Mouse (Mus musculus): Measurements from ENCODE around the gene Zfp629.

Zfp629 gene

GRCm38 (mm10) chr7:127601735-127602134 lies 13.9 kb downstream of the Zfp629 start:
- Histone ChIP-seq H3K36me3 (ENCODE audit: control insufficient read depth, insufficient read depth, low read length, poor library complexity, severe bottlenecking) (peaks cover 12% of the 10 kb centered on the region), H3K27me3 (ENCODE audit: control insufficient read depth, insufficient read depth, low read length, poor library complexity, severe bottlenecking) (no peaks in the 10 kb centered on the region)
- no peak for DNase-seq (ENCODE audit: low read depth, low spot score)

- no peak for DNase-seq (ENCODE audit: low read depth, low spot score)
- H3K27me3 ChIP-seq (ENCODE audit: control insufficient read depth, insufficient read depth, low read length, poor library complexity, severe bottlenecking), result no peaks in the 10 kb centered on the region
- peaks cover 17% of the 10 kb centered on the region for H3K36me3 ChIP-seq (ENCODE audit: control insufficient read depth, insufficient read depth, low read length, poor library complexity, severe bottlenecking)
Observed at GRCm38 (mm10) chr7:127600612-127601011, 15.0 kb downstream of the Zfp629 start.

GRCm38 (mm10) chr7:127596747-127597146 lies 18.9 kb downstream of the Zfp629 start:
- Histone ChIP-seq H3K36me3 (ENCODE audit: control insufficient read depth, insufficient read depth, low read length, poor library complexity, severe bottlenecking) (peaks cover 26% of the 10 kb centered on the region), H3K27me3 (ENCODE audit: control insufficient read depth, insufficient read depth, low read length, poor library complexity, severe bottlenecking) (no peaks in the 10 kb centered on the region)
- no peak for DNase-seq (ENCODE audit: low read depth, low spot score)

- H3K27me3 ChIP-seq (ENCODE audit: control insufficient read depth, insufficient read depth, low read length, poor library complexity, severe bottlenecking), result no peaks in the 10 kb centered on the region
- no peak for DNase-seq (ENCODE audit: low read depth, low spot score)
- peaks cover 28% of the 10 kb centered on the region for H3K36me3 ChIP-seq (ENCODE audit: control insufficient read depth, insufficient read depth, low read length, poor library complexity, severe bottlenecking)
Observed at GRCm38 (mm10) chr7:127592575-127592974, 23.0 kb downstream of the Zfp629 start.

- Histone ChIP-seq H3K27me3 (ENCODE audit: control insufficient read depth, insufficient read depth, low read length, poor library complexity, severe bottlenecking) (no peaks in the 10 kb centered on the region), H3K36me3 (ENCODE audit: control insufficient read depth, insufficient read depth, low read length, poor library complexity, severe bottlenecking) (peaks cover 23% of the 10 kb centered on the region)
- no peak for DNase-seq (ENCODE audit: low read depth, low spot score)
Observed at GRCm38 (mm10) chr7:127591108-127591507, 24.5 kb downstream of the Zfp629 start.

GRCm38 (mm10) chr7:127589637-127590036 lies 26.0 kb downstream of the Zfp629 start:
- DNase-seq (ENCODE audit: low read depth, low spot score), result no peak
- Histone ChIP-seq H3K27me3 (ENCODE audit: control insufficient read depth, insufficient read depth, low read length, poor library complexity, severe bottlenecking) (no peaks in the 10 kb centered on the region), H3K36me3 (ENCODE audit: control insufficient read depth, insufficient read depth, low read length, poor library complexity, severe bottlenecking) (peaks cover 12% of the 10 kb centered on the region)

GRCm38 (mm10) chr7:127588901-127589300 lies 26.7 kb downstream of the Zfp629 start:
- DNase-seq (ENCODE audit: low read depth, low spot score), result no peak
- Histone ChIP-seq H3K36me3 (ENCODE audit: control insufficient read depth, insufficient read depth, low read length, poor library complexity, severe bottlenecking) (peaks cover 8% of the 10 kb centered on the region), H3K27me3 (ENCODE audit: control insufficient read depth, insufficient read depth, low read length, poor library complexity, severe bottlenecking) (no peaks in the 10 kb centered on the region)

GRCm38 (mm10) chr7:127588011-127588871 lies 27.4 kb downstream of the Zfp629 start, which contains the start of the genes Ccdc189 and Rnf40:
Gene Ccdc189, minus strand, starts transcription at chr7:127588595.
Gene Rnf40, plus strand, starts transcription at chr7:127588767.
- peak; percentile 97 for DNase-seq (ENCODE audit: low read depth, low spot score)
- H3K36me3 ChIP-seq (ENCODE audit: control insufficient read depth, insufficient read depth, low read length, poor library complexity, severe bottlenecking), result peaks cover 6% of the 10 kb centered on the region
- H3K27me3 ChIP-seq (ENCODE audit: control insufficient read depth, insufficient read depth, low read length, poor library complexity, severe bottlenecking), result no peaks in the 10 kb centered on the region

GRCm38 (mm10) chr7:127587196-127587595 lies 28.4 kb downstream of the Zfp629 start:
- H3K36me3 ChIP-seq (ENCODE audit: control insufficient read depth, insufficient read depth, low read length, poor library complexity, severe bottlenecking), result peaks cover 10% of the 10 kb centered on the region
- H3K27me3 ChIP-seq (ENCODE audit: control insufficient read depth, insufficient read depth, low read length, poor library complexity, severe bottlenecking), result no peaks in the 10 kb centered on the region
- no peak for DNase-seq (ENCODE audit: low read depth, low spot score)

- Histone ChIP-seq H3K36me3 (ENCODE audit: control insufficient read depth, insufficient read depth, low read length, poor library complexity, severe bottlenecking) (peaks cover 8% of the 10 kb centered on the region), H3K27me3 (ENCODE audit: control insufficient read depth, insufficient read depth, low read length, poor library complexity, severe bottlenecking) (no peaks in the 10 kb centered on the region)
- no peak for DNase-seq (ENCODE audit: low read depth, low spot score)
Observed at GRCm38 (mm10) chr7:127586149-127586548, 29.4 kb downstream of the Zfp629 start.

- Histone ChIP-seq H3K27me3 (ENCODE audit: control insufficient read depth, insufficient read depth, low read length, poor library complexity, severe bottlenecking) (no peaks in the 10 kb centered on the region), H3K36me3 (ENCODE audit: control insufficient read depth, insufficient read depth, low read length, poor library complexity, severe bottlenecking) (peaks cover 6% of the 10 kb centered on the region)
- DNase-seq (ENCODE audit: low read depth, low spot score), result no peak
Observed at GRCm38 (mm10) chr7:127585031-127585430, 30.6 kb downstream of the Zfp629 start.

GRCm38 (mm10) chr7:127583260-127583659 lies 32.3 kb downstream of the Zfp629 start:
- Histone ChIP-seq H3K36me3 (ENCODE audit: control insufficient read depth, insufficient read depth, low read length, poor library complexity, severe bottlenecking) (peaks cover 6% of the 10 kb centered on the region), H3K27me3 (ENCODE audit: control insufficient read depth, insufficient read depth, low read length, poor library complexity, severe bottlenecking) (no peaks in the 10 kb centered on the region)
- no peak for DNase-seq (ENCODE audit: low read depth, low spot score)

- DNase-seq (ENCODE audit: low read depth, low spot score), result peak; percentile 9
- Histone ChIP-seq H3K27me3 (ENCODE audit: control insufficient read depth, insufficient read depth, low read length, poor library complexity, severe bottlenecking) (no peaks in the 10 kb centered on the region), H3K36me3 (ENCODE audit: control insufficient read depth, insufficient read depth, low read length, poor library complexity, severe bottlenecking) (0 out of 2 replicates have a peak, but pooled peaks cover 2% of the 10 kb centered on the region)
Observed at GRCm38 (mm10) chr7:127574115-127574514, 41.5 kb downstream of the Zfp629 start.

GRCm38 (mm10) chr7:127573503-127574008 lies 42.0 kb downstream of the Zfp629 start:
- H3K36me3 ChIP-seq (ENCODE audit: control insufficient read depth, insufficient read depth, low read length, poor library complexity, severe bottlenecking), result peaks cover 3% of the 10 kb centered on the region; the same call in 1 of the 2 replicates
- DNase-seq (ENCODE audit: low read depth, low spot score), result peak; percentile 34
- no peaks in the 10 kb centered on the region for H3K27me3 ChIP-seq (ENCODE audit: control insufficient read depth, insufficient read depth, low read length, poor library complexity, severe bottlenecking)

- Histone ChIP-seq H3K27me3 (ENCODE audit: control insufficient read depth, insufficient read depth, low read length, poor library complexity, severe bottlenecking) (no peaks in the 10 kb centered on the region), H3K36me3 (ENCODE audit: control insufficient read depth, insufficient read depth, low read length, poor library complexity, severe bottlenecking) (peaks cover 5% of the 10 kb centered on the region; the same call in 1 of the 2 replicates)
- peak; percentile 97 for DNase-seq (ENCODE audit: low read depth, low spot score)
Observed at GRCm38 (mm10) chr7:127572895-127573471, 42.6 kb downstream of the Zfp629 start, which contains the start of gene Phkg2. Gene Phkg2, plus strand, starts transcription at chr7:127573340.

Data from splenic B cell, adult 2 months (primary cell).